Mouse (Mus musculus) gastrocnemius, adult 8-10 months (tissue): Measurements from ENCODE around the gene Adcy9. TPM values are rescaled to one million over a fixed set of nuclear protein-coding genes. Genes with fewer than 3 reads are reported as not detected.

Experiments
- DNase-seq, 2 experiments: peaks; one replicate each; pipeline ENCODE4 v3.0.0; 2022; ENCODE audit warnings: low spot score in 2 of 2
- total RNA-seq, 4 experiments: library from RNA; stranded (reverse); gene quantifications; 2 replicates each; pipeline ENCODE4 v1.2.4; 2022

Adcy9 gene
- total RNA-seq, 4 experiments from 2014 or later = 39.3 to 50.8 (median 41.4) TPM

DNA sequence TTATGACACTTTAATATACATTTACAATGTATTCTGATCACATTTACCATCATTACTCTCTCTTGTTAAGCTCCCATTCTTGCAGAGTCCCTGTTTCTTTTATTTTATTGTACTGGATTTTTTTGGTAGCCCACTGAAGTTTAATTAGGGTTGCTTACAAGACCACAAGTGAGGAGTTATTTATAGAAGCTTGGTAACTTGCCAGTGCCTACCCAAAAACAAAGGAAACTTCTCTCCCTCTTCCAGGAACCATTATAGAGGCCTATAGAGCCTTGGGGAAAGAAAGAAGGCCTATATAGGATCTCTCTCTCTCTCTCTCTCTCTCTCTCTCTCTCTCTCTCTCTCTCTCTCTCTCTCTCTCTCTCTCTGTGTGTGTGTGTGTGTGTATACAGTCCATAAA, 93.2 kb downstream of the Adcy9 start:
- DNase-seq = no peak

DNA sequence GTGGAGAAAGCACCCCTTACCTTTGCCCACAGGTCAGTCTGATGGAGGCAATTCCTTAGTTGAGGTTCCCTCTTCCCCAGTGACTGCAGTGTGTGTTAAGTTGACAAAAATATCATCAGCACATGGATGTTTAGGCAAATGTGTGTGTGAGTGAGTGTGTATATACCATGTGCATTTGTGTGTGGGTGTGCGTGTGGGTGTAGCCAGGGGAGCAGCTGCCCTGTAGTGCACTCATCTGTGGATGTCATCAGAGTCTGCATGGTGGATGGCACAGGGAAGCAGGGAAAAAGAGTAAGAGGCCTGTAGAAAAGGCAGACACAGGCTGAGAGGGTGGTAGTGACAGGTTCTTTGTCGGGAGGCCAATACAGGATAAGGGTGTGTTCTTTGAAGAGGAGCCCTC, 94.5 kb downstream of the Adcy9 start:
- DNase-seq = no peak

DNA sequence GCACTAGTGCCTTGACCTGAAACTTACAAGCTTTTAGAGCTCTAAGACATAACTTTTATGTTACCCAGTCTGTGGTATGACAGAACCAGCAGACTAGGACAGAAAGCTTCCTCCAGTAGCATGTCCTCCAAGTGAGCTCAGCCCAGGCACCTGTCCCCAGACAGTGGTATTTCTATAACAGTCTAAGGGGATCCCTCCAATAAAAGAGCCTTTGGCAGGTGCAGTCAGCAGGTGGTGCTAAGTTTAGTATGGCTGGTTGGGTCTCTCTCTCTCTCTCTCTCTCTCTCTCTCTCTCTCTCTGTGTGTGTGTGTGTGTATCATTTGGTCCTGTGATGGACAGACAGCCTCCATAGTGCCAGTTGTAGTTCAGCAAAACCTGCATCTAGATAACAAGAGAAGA, 95.3 kb downstream of the Adcy9 start:
- no peak for DNase-seq

GRCm38 (mm10) chr16:4320856-4321255, 99.4 kb downstream of the Adcy9 start:
- DNase-seq = no peak

DNA sequence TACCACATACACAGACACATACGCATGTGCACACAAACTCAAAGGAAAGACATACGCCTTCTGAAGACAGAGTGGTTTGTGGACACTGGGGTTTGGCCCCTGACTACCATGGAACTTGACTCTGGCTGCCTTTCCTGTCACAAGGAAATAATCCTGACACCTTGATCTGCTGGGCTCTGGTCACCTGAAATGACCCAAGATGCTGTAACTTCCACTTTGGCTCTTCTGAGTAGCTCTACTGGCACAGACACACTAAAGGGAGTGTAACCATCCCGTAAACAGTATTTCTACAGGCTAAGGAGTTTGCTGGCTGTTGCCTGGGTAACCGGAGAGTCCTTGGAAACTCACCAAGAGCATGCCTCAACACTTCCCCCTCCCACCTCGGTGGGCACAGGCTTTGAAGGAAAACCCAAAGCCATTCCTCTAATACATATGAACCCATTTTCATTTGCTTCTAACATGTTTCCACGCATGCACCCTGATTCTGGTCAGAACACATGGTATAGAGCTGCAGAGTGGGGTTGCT, 102.2 kb downstream of the Adcy9 start:
- DNase-seq = peak in 1 of 2 experiments; percentile 39

GRCm38 (mm10) chr16:4316094-4316474, 104.2 kb downstream of the Adcy9 start:
- DNase-seq = peak; percentile 81 to 83

GRCm38 (mm10) chr16:4315352-4316093, 104.8 kb downstream of the Adcy9 start:
- DNase-seq = no peak

DNA sequence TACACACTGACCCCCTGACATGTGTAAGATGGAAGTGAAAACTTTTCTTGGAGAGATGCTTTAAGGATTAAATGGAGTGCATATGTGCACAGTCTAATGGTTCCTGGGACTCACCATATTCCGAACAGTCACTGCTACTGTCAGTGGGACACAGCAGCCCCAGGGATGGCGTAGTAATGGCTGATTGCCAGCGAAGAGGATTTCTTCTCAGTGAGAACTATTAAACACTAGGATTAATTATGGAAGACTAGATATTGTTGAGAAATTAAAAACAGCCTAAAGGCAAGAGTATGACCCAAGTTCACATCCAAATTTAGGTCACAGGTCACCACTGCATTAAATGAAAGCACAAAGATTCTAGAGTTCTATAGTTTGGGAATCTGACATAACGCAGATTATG, 105.4 kb downstream of the Adcy9 start:
- DNase-seq = no peak

- DNase-seq = no peak
Observed at GRCm38 (mm10) chr16:4312018-4312417, 108.3 kb downstream of the Adcy9 start.

GRCm38 (mm10) chr16:4311608-4312007, 108.7 kb downstream of the Adcy9 start:
- no peak for DNase-seq

DNA sequence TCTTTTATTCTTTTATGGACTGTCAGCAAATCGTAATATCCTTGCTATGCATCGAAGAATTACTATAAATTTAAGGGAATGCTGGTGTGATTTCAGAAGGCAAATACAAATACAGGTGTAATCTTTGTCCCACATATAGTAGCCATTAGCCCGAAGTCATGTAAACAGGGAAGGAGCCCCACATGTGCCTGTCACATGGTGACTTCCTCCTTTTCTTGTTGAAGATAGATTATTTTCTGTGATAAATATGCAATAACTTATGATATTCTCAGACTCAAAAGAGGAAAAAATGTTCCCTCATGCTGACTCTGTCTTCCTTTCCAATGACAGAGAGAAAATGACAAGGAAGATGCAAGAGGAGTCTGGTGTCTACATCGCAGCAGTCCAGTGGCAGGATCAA, 112.5 kb downstream of the Adcy9 start:
- no peak for DNase-seq

- DNase-seq = no peak
Observed at GRCm38 (mm10) chr16:4304176-4304922, 115.9 kb downstream of the Adcy9 start.

DNA sequence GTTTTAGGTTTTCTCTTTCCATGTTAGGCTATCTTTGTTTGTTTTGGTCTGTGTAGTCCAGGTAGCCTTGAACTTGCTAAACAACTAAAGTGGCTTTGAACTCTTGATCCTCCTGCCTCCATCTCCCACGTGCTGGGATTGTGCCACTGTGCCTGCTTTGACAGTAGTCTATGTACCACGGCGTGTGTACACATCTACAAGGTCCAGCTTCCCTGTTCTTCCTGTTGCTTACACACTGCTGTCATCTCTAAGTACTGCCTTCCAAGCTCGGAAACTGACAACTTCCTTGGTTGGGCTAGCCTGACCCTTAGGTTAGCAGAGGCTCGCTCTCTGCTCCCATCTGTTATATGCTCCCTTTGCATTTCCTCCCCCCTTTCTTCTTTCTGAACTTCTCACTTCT, 116.7 kb downstream of the Adcy9 start:
- DNase-seq = no peak

GRCm38 (mm10) chr16:4300280-4300679, 120.0 kb downstream of the Adcy9 start:
- no peak for DNase-seq

DNA sequence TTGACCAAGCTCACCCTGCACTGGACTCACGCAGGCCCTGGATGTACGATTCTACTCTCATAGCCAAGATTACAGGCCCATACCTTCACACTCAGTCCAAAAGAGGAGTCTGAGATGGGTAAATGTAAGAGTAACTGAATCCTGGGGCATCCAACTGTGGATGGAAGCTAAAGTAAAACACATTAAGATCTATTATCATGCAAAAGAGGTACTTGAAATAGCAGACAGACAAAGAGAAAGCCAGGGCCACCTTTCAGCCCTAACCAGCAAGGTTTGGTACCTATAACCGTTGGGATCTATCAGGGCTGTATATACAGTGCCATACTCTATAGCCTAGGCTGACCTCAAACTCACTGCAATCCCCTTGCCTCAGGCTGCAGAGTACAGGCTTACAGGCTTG, 127.0 kb downstream of the Adcy9 start:
- DNase-seq = no peak

DNA sequence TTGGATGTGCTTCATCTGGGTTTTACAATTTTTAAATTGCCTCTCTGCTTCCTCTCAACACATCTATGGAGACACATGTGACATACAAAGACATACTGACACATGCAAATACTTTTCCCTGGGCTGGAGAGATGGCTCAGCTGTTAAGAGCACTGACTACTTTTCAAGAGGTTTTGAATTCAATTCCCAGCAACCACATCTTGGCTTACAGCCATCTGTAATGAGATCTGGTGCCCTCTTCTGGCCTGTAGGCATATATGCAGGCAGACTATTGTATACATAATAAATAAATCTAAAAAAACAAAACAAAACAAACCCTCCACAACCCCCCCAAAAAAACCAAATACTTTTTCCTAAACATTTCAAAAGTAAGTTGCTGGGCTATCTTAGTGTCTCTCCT, 130.8 kb downstream of the Adcy9 start:
- DNase-seq = no peak

DNA sequence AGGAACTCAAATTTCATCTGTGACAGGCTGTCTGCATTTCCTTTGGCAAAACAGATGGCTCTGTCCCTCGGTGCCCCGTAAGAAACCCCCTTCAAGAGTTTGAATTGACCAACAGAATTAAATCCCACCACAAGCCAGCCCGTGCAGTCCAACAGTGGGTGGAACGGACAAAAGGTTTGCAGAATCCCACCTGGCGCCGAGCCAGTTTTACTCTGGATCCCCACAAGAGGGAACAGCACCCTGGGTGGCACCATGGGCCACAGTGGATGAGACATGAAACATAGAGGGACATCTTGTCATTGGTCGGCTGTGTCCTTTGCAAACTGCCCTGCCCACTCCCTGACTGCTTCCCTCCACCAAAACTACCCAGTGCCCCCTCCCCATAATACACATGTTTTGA, 133.7 kb downstream of the Adcy9 start:
- DNase-seq = no peak

DNA sequence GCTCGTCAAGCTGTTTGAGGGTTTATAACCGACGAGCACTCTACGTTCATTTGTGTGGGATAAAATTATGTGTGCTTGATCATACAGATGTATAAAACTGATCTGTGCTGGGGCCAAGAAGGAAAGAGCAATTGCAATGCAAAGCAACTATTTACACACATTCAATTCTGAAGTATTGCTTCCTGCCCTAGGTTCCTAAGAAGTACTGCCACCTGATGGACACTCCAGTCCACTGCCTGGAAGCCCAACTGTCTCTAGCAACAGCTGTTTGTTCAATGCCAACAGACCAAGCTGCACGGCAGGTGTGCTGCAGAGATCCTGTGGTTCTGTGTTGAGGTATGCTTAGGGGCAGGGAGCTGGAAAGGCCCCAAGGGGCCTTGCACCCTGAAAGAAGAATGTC, 135.0 kb downstream of the Adcy9 start:
- DNase-seq = no peak

- no peak for DNase-seq
Observed at GRCm38 (mm10) chr16:4283267-4283851, 136.9 kb downstream of the Adcy9 start.

- no peak for DNase-seq
Observed at GRCm38 (mm10) chr16:4281470-4281869, 138.8 kb downstream of the Adcy9 start.

DNA sequence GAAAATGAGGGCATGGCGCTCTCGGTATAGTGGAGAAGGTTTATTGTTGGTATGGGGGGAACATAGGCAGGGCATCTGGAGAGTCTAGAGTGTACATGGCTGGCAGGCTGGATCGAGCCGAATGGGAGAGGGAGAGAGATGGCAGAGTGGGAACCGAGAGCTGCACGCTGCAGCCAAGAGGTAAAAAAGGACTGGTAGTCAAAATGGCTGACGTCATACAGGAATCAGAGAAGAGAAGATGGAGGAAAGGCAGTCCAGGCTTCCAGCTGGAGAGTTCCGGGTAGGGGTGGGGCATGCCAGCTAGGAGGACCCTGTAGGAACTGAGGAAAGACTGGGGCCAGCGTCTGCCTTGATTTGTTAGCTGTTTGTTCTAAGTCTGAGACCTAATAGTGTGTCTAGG, 139.3 kb downstream of the Adcy9 start:
- DNase-seq = no peak

GRCm38 (mm10) chr16:4279601-4280000, 140.7 kb downstream of the Adcy9 start:
- DNase-seq = no peak
